ENCODE assay signal across 12 mouse cellular contexts in genomic region chr9:63712838-63713237, GRCm38 (mm10). TPM values are rescaled to one million over a fixed set of nuclear protein-coding genes. Genes with fewer than 3 reads are reported as not detected.
DNase-seq lines count a peak whose midpoint lies in the region; ATAC-seq lines count a peak whose summit lies in the region.
"Had no signal": no experiment of that assay in that cellular context is flagged by ENCODE, and none has a peak within 500 bp of the region (broad histone marks: within the 10 kb centered on the region; RNA-seq: fewer than 3 reads in every experiment).

No protein-coding gene starts in this region.

- no peak overlapping the region for H3K4me3 ChIP-seq in kidney, embryonic 14.5 days (ENCODE audit: low read length)
- H3K4me3 ChIP-seq: intestine, embryonic 15.5 days had no signal

- H3K9ac ChIP-seq in kidney, embryonic 14.5 days (ENCODE audit: low read depth, low read length), result no peak overlapping the region
- H3K9ac ChIP-seq: intestine, embryonic 15.5 days; liver, postnatal 0 days had no signal

- peaks cover 10% of the 10 kb centered on the region; the same call in 1 of the 2 replicates for H3K36me3 ChIP-seq in kidney, embryonic 14.5 days (ENCODE audit: control insufficient read depth, insufficient read depth, low read length)
- H3K36me3 ChIP-seq: G1E had no signal

- H3K4me1 ChIP-seq in kidney, embryonic 14.5 days (ENCODE audit: control insufficient read depth, insufficient read depth, low read length), result peaks cover 58% of the 10 kb centered on the region

- H3K4me2 ChIP-seq in kidney, embryonic 14.5 days (replicated peaks; ENCODE audit: low read depth, low read length), result no peak overlapping the region
- H3K4me2 ChIP-seq: intestine, embryonic 15.5 days had no signal

- ATAC-seq in kidney, embryonic 14.5 days (ENCODE audit: low FRiP score, low TSS enrichment), result no peak
- ATAC-seq: intestine, embryonic 15.5 days; liver, postnatal 0 days had no signal

- H3K27me3 ChIP-seq in kidney, embryonic 14.5 days (ENCODE audit: control insufficient read depth, insufficient read depth, low read length), result no peaks in the 10 kb centered on the region
- H3K27me3 ChIP-seq: intestine, embryonic 15.5 days had no signal

- H3K9me3 ChIP-seq in kidney, embryonic 14.5 days (ENCODE audit: control insufficient read depth, low read length), result no peaks in the 10 kb centered on the region
- H3K9me3 ChIP-seq: intestine, embryonic 15.5 days had no signal

- peak; percentile 35 for DNase-seq in cerebellum, adult 11-12 months
- no peak for DNase-seq in cerebellum, adult 11 months
- no peak for DNase-seq in kidney, postnatal 36 days
- peak; percentile 45 for DNase-seq in lung, postnatal 10 days
- DNase-seq in lung, postnatal 25 days (ENCODE audit: low spot score), result no peak
- DNase-seq in cerebellum, postnatal 14 days, result peak; percentile 32 to 43
- DNase-seq in ovary, postnatal 10 days (ENCODE audit: low spot score), result no peak
- DNase-seq: liver, postnatal 0 days; midbrain, embryonic 14.5 days had no signal

- 0 out of 2 replicates have a peak overlapping the region, but pooled peaks have one; percentile 10 for H3K27ac ChIP-seq in kidney, embryonic 14.5 days (ENCODE audit: low read depth, low read length)
- H3K27ac ChIP-seq: intestine, embryonic 15.5 days had no signal

- WGBS in kidney, embryonic 14.5 days, result 61% methylated on average over 6 of the region's 6 CpGs

RNA-seq across cellular contexts. Expression of gene Smad3, which starts 45.0 kb away (rescaled TPM):
- 17.6 and 21.2 TPM in 2 replicates for polyA plus RNA-seq in kidney, embryonic 14.5 days (2014; fragmentation: Nextera tagmentation; extraction: Ambion mirVana)

Comparison
In these comparisons a context has a peak if more than half of its experiments do, and no peak if none do; other contexts are left out.
1. DNase-seq: peak in cerebellum, adult 11-12 months (single experiment), lung, postnatal 10 days (single experiment) and cerebellum, postnatal 14 days (2 of 2); none in cerebellum, adult 11 months (single experiment), kidney, postnatal 36 days (0 of 2), lung, postnatal 25 days (single experiment) and ovary, postnatal 10 days (single experiment).